ENCODE assay signal across 9 mouse cellular contexts in genomic region chr3:89225918-89226317, GRCm38 (mm10). TPM values are rescaled to one million over a fixed set of nuclear protein-coding genes. Genes with fewer than 3 reads are reported as not detected.
A peak's percentile ranks its signal among the peaks of the same experiment; 100 is the strongest.
DNase-seq lines count a peak whose midpoint lies in the region; ATAC-seq lines count a peak whose summit lies in the region.
"Had no signal": no experiment of that assay in that cellular context is flagged by ENCODE, and none has a peak within 500 bp of the region (broad histone marks: within the 10 kb centered on the region; RNA-seq: fewer than 3 reads in every experiment).

No protein-coding gene starts in this region.

- peaks cover 12% of the 10 kb centered on the region; the same call in 1 of the 2 replicates for H3K27me3 ChIP-seq in lung, embryonic 15.5 days
- peaks cover 20% of the 10 kb centered on the region for H3K27me3 ChIP-seq in embryonic facial prominence, embryonic 13.5 days
- H3K27me3 ChIP-seq in limb, embryonic 13.5 days = peaks cover 16% of the 10 kb centered on the region
- no peaks in the 10 kb centered on the region for H3K27me3 ChIP-seq in stomach, embryonic 15.5 days (replicated peaks)

- peak overlapping the region; percentile 46 for H3K4me3 ChIP-seq in lung, embryonic 15.5 days
- H3K4me3 ChIP-seq in embryonic facial prominence, embryonic 13.5 days = peak overlapping the region; percentile 46
- H3K4me3 ChIP-seq in limb, embryonic 13.5 days = peak overlapping the region; percentile 46
- no peak overlapping the region for H3K4me3 ChIP-seq in stomach, embryonic 15.5 days (replicated peaks)

- WGBS in lung, embryonic 15.5 days = 43% methylated on average over 4 of the region's 4 CpGs
- WGBS in embryonic facial prominence, embryonic 13.5 days = 25% methylated on average over 4 of the region's 4 CpGs
- 53% methylated on average over 4 of the region's 4 CpGs for WGBS in limb, embryonic 13.5 days
- 39% methylated on average over 4 of the region's 4 CpGs for WGBS in stomach, embryonic 15.5 days

- H3K9ac ChIP-seq in lung, embryonic 15.5 days = peak overlapping the region; percentile 46; the same call in 1 of the 2 replicates
- peak overlapping the region; percentile 64 for H3K9ac ChIP-seq in embryonic facial prominence, embryonic 13.5 days
- peak overlapping the region; percentile 64 for H3K9ac ChIP-seq in limb, embryonic 13.5 days
- H3K9ac ChIP-seq in stomach, embryonic 15.5 days = no peak overlapping the region
- H3K9ac ChIP-seq: liver, embryonic 14.5 days had no signal

- peak overlapping the region; percentile 83 for H3K4me2 ChIP-seq in lung, embryonic 15.5 days
- H3K4me2 ChIP-seq in embryonic facial prominence, embryonic 13.5 days = peak overlapping the region; percentile 84
- peak overlapping the region; percentile 85 for H3K4me2 ChIP-seq in limb, embryonic 13.5 days (replicated peaks)
- H3K4me2 ChIP-seq in stomach, embryonic 15.5 days = peak overlapping the region; percentile 82; the same call in 1 of the 2 replicates

- no peak for ATAC-seq in lung, embryonic 15.5 days (ENCODE audit: borderline replicate concordance, extremely low read depth, low FRiP score, low TSS enrichment)
- ATAC-seq in embryonic facial prominence, embryonic 13.5 days (ENCODE audit: insufficient number of reproducible peaks, insufficient read depth, low FRiP score, low TSS enrichment, low read depth) = no peak
- ATAC-seq in limb, embryonic 13.5 days (ENCODE audit: low FRiP score, low read depth) = no peak
- no peak for ATAC-seq in stomach, embryonic 15.5 days (ENCODE audit: insufficient read depth, low FRiP score, low read depth)

- no peaks in the 10 kb centered on the region for H3K36me3 ChIP-seq in lung, embryonic 15.5 days
- H3K36me3 ChIP-seq in embryonic facial prominence, embryonic 13.5 days = peaks cover 29% of the 10 kb centered on the region
- H3K36me3 ChIP-seq in limb, embryonic 13.5 days = peaks cover 42% of the 10 kb centered on the region
- H3K36me3 ChIP-seq in stomach, embryonic 15.5 days = no peaks in the 10 kb centered on the region

- no peaks in the 10 kb centered on the region for H3K9me3 ChIP-seq in lung, embryonic 15.5 days
- H3K9me3 ChIP-seq in embryonic facial prominence, embryonic 13.5 days = no peaks in the 10 kb centered on the region
- no peaks in the 10 kb centered on the region for H3K9me3 ChIP-seq in limb, embryonic 13.5 days
- no peaks in the 10 kb centered on the region for H3K9me3 ChIP-seq in stomach, embryonic 15.5 days

- no peak for DNase-seq in lung, postnatal 25 days (ENCODE audit: low spot score)
- no peak for DNase-seq in thymus, postnatal 4 days
- no peak for DNase-seq in heart, adult 9 months (ENCODE audit: low spot score in 2 of 2)
- no peak for DNase-seq in gastrocnemius, postnatal 10 days

- peaks cover 28% of the 10 kb centered on the region for H3K4me1 ChIP-seq in lung, embryonic 15.5 days
- H3K4me1 ChIP-seq in embryonic facial prominence, embryonic 13.5 days = peaks cover 32% of the 10 kb centered on the region
- peaks cover 41% of the 10 kb centered on the region for H3K4me1 ChIP-seq in limb, embryonic 13.5 days
- peaks cover 27% of the 10 kb centered on the region for H3K4me1 ChIP-seq in stomach, embryonic 15.5 days

- peak overlapping the region; percentile 91 for H3K27ac ChIP-seq in lung, embryonic 15.5 days
- 0 out of 2 replicates have a peak overlapping the region, but pooled peaks have one; percentile 71 for H3K27ac ChIP-seq in embryonic facial prominence, embryonic 13.5 days
- no peak overlapping the region for H3K27ac ChIP-seq in limb, embryonic 13.5 days
- no peak overlapping the region for H3K27ac ChIP-seq in stomach, embryonic 15.5 days
- H3K27ac ChIP-seq: liver, embryonic 14.5 days had no signal

RNA-seq across cellular contexts. Expression of gene Mtx1, which starts 1.0 kb away (rescaled TPM):
- polyA plus RNA-seq in lung, embryonic 15.5 days (2015; fragmentation: Nextera tagmentation; extraction: Ambion mirVana) = 195 and 197 TPM in 2 replicates
- polyA plus RNA-seq in embryonic facial prominence, embryonic 13.5 days (2015; fragmentation: Nextera tagmentation; extraction: Ambion mirVana) = 182 and 212 TPM in 2 replicates
- 202 and 205 TPM in 2 replicates for polyA plus RNA-seq in limb, embryonic 13.5 days (2015; fragmentation: Nextera tagmentation; extraction: Ambion mirVana)
- polyA plus RNA-seq in stomach, embryonic 15.5 days (2015; fragmentation: Nextera tagmentation; extraction: Ambion mirVana) = 197 and 199 TPM in 2 replicates
- 10 to 100 TPM; 55.2 to 57.3 TPM for total RNA-seq in gastrocnemius, postnatal 10 days (2021)

RNA-seq across cellular contexts. Expression of gene Muc1, which starts 2.9 kb away (rescaled TPM):
- 74.3 and 88.9 TPM in 2 replicates for polyA plus RNA-seq in lung, embryonic 15.5 days (2015; fragmentation: Nextera tagmentation; extraction: Ambion mirVana)
- polyA plus RNA-seq in embryonic facial prominence, embryonic 13.5 days (2015; fragmentation: Nextera tagmentation; extraction: Ambion mirVana) = 1.5 and 1.6 TPM in 2 replicates
- polyA plus RNA-seq in limb, embryonic 13.5 days (2015; fragmentation: Nextera tagmentation; extraction: Ambion mirVana) = 0.64 and 1.1 TPM in 2 replicates
- 64.2 and 89.1 TPM in 2 replicates for polyA plus RNA-seq in stomach, embryonic 15.5 days (2015; fragmentation: Nextera tagmentation; extraction: Ambion mirVana)
- total RNA-seq in gastrocnemius, postnatal 10 days (2021) = under 1 TPM; 0.16 to 0.63 TPM

RNA-seq across cellular contexts. Expression of gene Thbs3, which starts 10.9 kb away (rescaled TPM):
- polyA plus RNA-seq in lung, embryonic 15.5 days (2015; fragmentation: Nextera tagmentation; extraction: Ambion mirVana) = 54.4 and 58.4 TPM in 2 replicates
- 42.0 and 48.1 TPM in 2 replicates for polyA plus RNA-seq in embryonic facial prominence, embryonic 13.5 days (2015; fragmentation: Nextera tagmentation; extraction: Ambion mirVana)
- 63.7 and 69.8 TPM in 2 replicates for polyA plus RNA-seq in limb, embryonic 13.5 days (2015; fragmentation: Nextera tagmentation; extraction: Ambion mirVana)
- 29.0 and 29.2 TPM in 2 replicates for polyA plus RNA-seq in stomach, embryonic 15.5 days (2015; fragmentation: Nextera tagmentation; extraction: Ambion mirVana)
- 10 to 100 TPM; 46.2 to 61.5 TPM for total RNA-seq in gastrocnemius, postnatal 10 days (2021)

RNA-seq across cellular contexts. Expression of gene Krtcap2, which starts 19.8 kb away (rescaled TPM):
- polyA plus RNA-seq in lung, embryonic 15.5 days (2015; fragmentation: Nextera tagmentation; extraction: Ambion mirVana) = 282 and 311 TPM in 2 replicates
- polyA plus RNA-seq in embryonic facial prominence, embryonic 13.5 days (2015; fragmentation: Nextera tagmentation; extraction: Ambion mirVana) = 300 and 361 TPM in 2 replicates
- polyA plus RNA-seq in limb, embryonic 13.5 days (2015; fragmentation: Nextera tagmentation; extraction: Ambion mirVana) = 332 and 333 TPM in 2 replicates
- 374 and 406 TPM in 2 replicates for polyA plus RNA-seq in stomach, embryonic 15.5 days (2015; fragmentation: Nextera tagmentation; extraction: Ambion mirVana)
- 10 to 100 TPM; 78.1 to 93.1 TPM for total RNA-seq in gastrocnemius, postnatal 10 days (2021)

RNA-seq across cellular contexts. Expression of gene Trim46, which starts 20.2 kb away (rescaled TPM):
- 7.2 and 7.9 TPM in 2 replicates for polyA plus RNA-seq in lung, embryonic 15.5 days (2015; fragmentation: Nextera tagmentation; extraction: Ambion mirVana)
- polyA plus RNA-seq in embryonic facial prominence, embryonic 13.5 days (2015; fragmentation: Nextera tagmentation; extraction: Ambion mirVana) = 7.0 and 9.7 TPM in 2 replicates
- 6.1 and 6.8 TPM in 2 replicates for polyA plus RNA-seq in limb, embryonic 13.5 days (2015; fragmentation: Nextera tagmentation; extraction: Ambion mirVana)
- 4.6 and 5.9 TPM in 2 replicates for polyA plus RNA-seq in stomach, embryonic 15.5 days (2015; fragmentation: Nextera tagmentation; extraction: Ambion mirVana)
- total RNA-seq in gastrocnemius, postnatal 10 days (2021) = under 1 TPM; 0.70 to 0.86 TPM

Comparison
In these comparisons a context has a peak if more than half of its experiments do, and no peak if none do; other contexts are left out.
1. H3K27ac ChIP-seq: peak in lung, embryonic 15.5 days (single experiment) and embryonic facial prominence, embryonic 13.5 days (single experiment); none in limb, embryonic 13.5 days (single experiment) and stomach, embryonic 15.5 days (single experiment).
2. RNA of gene Muc1, which starts 2.9 kb away (polyA plus RNA-seq): 74.3 to 88.9 TPM in lung, embryonic 15.5 days and 64.2 to 89.1 TPM in stomach, embryonic 15.5 days; 1.5 to 1.6 TPM in embryonic facial prominence, embryonic 13.5 days and 0.64 to 1.1 TPM in limb, embryonic 13.5 days; every median in the first group is over 10 times any median in the second.
3. Peak in every context shown above with its lines, with median percentiles within 50 percentile points of each other: H3K4me2 ChIP-seq.